18 mouse cellular contexts compared by ENCODE assay signal in the genomic region with DNA sequence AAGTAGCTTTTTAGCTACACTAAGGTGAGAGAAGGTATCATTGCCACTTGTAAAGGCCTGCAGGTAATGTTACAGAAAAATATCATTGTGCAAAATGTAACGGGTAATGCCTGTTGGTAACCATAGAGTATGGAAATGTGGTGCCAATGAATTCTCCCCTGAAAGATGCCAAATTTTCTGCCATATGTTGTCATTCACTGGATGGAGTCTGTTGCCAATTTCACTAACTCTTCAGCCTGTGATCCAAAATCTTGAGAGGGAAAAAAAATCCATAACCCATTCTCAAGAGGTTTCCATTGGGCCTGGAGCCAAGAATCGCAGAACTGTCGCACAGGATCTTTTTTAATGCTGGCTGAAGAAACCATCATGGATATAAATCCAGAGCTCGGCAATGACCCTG.
DNase-seq lines count a peak whose midpoint lies in the region; ATAC-seq and TF ChIP-seq lines count a peak whose summit lies in the region.
"Had no signal": no experiment of that assay in that cellular context is flagged by ENCODE, and none has a peak within 500 bp of the region (broad histone marks: within the 10 kb centered on the region; RNA-seq: fewer than 3 reads in every experiment).

No protein-coding gene starts in this region.

- H3K9ac ChIP-seq in forebrain, embryonic 15.5 days (replicated peaks) = no peak overlapping the region
- H3K9ac ChIP-seq in forebrain, embryonic 12.5 days = no peak overlapping the region
- H3K9ac ChIP-seq in lung, embryonic 14.5 days = no peak overlapping the region
- no peak overlapping the region for H3K9ac ChIP-seq in lung, postnatal 0 days (replicated peaks; ENCODE audit: low read depth)
- no peak overlapping the region for H3K9ac ChIP-seq in neural tube, embryonic 15.5 days (replicated peaks)
- H3K9ac ChIP-seq: embryonic facial prominence, embryonic 15.5 days; hindbrain, embryonic 13.5 days; intestine, embryonic 15.5 days; limb, embryonic 15.5 days; neural tube, embryonic 12.5 days; stomach, embryonic 15.5 days had no signal

- H3K36me3 ChIP-seq in forebrain, embryonic 15.5 days = peaks cover 21% of the 10 kb centered on the region
- peaks cover 11% of the 10 kb centered on the region for H3K36me3 ChIP-seq in forebrain, embryonic 12.5 days (replicated peaks)
- 0 out of 2 replicates have a peak, but pooled peaks cover 16% of the 10 kb centered on the region for H3K36me3 ChIP-seq in lung, embryonic 14.5 days (ENCODE audit: insufficient read depth)
- no peaks in the 10 kb centered on the region for H3K36me3 ChIP-seq in lung, postnatal 0 days (ENCODE audit: insufficient read depth, low read length)
- no peaks in the 10 kb centered on the region for H3K36me3 ChIP-seq in neural tube, embryonic 15.5 days
- H3K36me3 ChIP-seq: intestine, embryonic 15.5 days; limb, embryonic 15.5 days; stomach, embryonic 15.5 days had no signal

- no peak for TF ChIP-seq EP300 in lung, postnatal 0 days (IDR thresholded peaks at IDR 0.05)

- no peaks in the 10 kb centered on the region for H3K9me3 ChIP-seq in forebrain, embryonic 15.5 days
- H3K9me3 ChIP-seq in forebrain, embryonic 12.5 days = no peaks in the 10 kb centered on the region
- no peaks in the 10 kb centered on the region for H3K9me3 ChIP-seq in lung, embryonic 14.5 days (ENCODE audit: low read depth, low read length)
- no peaks in the 10 kb centered on the region for H3K9me3 ChIP-seq in lung, postnatal 0 days (ENCODE audit: low read length)
- H3K9me3 ChIP-seq in neural tube, embryonic 15.5 days (replicated peaks) = no peaks in the 10 kb centered on the region
- H3K9me3 ChIP-seq: embryonic facial prominence, embryonic 15.5 days; hindbrain, embryonic 13.5 days; intestine, embryonic 15.5 days; limb, embryonic 15.5 days; neural tube, embryonic 12.5 days; stomach, embryonic 15.5 days had no signal

- peaks cover 3% of the 10 kb centered on the region; the same call in 1 of the 2 replicates for H3K4me1 ChIP-seq in forebrain, embryonic 15.5 days
- no peaks in the 10 kb centered on the region for H3K4me1 ChIP-seq in forebrain, embryonic 12.5 days
- H3K4me1 ChIP-seq in lung, embryonic 14.5 days (ENCODE audit: insufficient read depth) = no peaks in the 10 kb centered on the region
- H3K4me1 ChIP-seq in lung, postnatal 0 days (ENCODE audit: insufficient read depth, low read depth, low read length) = no peaks in the 10 kb centered on the region
- H3K4me1 ChIP-seq in neural tube, embryonic 15.5 days = no peaks in the 10 kb centered on the region
- H3K4me1 ChIP-seq: embryonic facial prominence, embryonic 15.5 days; hindbrain, embryonic 13.5 days; intestine, embryonic 15.5 days; limb, embryonic 15.5 days; neural tube, embryonic 12.5 days; stomach, embryonic 15.5 days had no signal

- no peaks in the 10 kb centered on the region for H3K27me3 ChIP-seq in forebrain, embryonic 15.5 days
- H3K27me3 ChIP-seq in forebrain, embryonic 12.5 days = no peaks in the 10 kb centered on the region
- H3K27me3 ChIP-seq in lung, embryonic 14.5 days (ENCODE audit: insufficient read depth, low read length) = no peaks in the 10 kb centered on the region
- no peaks in the 10 kb centered on the region for H3K27me3 ChIP-seq in lung, postnatal 0 days (replicated peaks; ENCODE audit: insufficient read depth, low read length)
- H3K27me3 ChIP-seq in neural tube, embryonic 15.5 days (replicated peaks) = no peaks in the 10 kb centered on the region
- H3K27me3 ChIP-seq: embryonic facial prominence, embryonic 15.5 days; hindbrain, embryonic 13.5 days; intestine, embryonic 15.5 days; limb, embryonic 15.5 days; neural tube, embryonic 12.5 days; stomach, embryonic 15.5 days had no signal

- DNase-seq in lung, embryonic 14.5 days = peak; percentile 23
- DNase-seq in lung, postnatal 0 days (ENCODE audit: low spot score) = no peak
- peak; percentile 7 for DNase-seq in cerebellum, adult 11-12 months
- DNase-seq in cerebellum, postnatal 25 days = peak; percentile 17 to 47
- DNase-seq in kidney, adult 9 months = no peak
- DNase-seq: adrenal gland, adult 8-10 months; embryo, embryonic 11 days; gastrocnemius, postnatal 25 days had no signal

- no peak overlapping the region for H3K4me3 ChIP-seq in forebrain, embryonic 15.5 days
- no peak overlapping the region for H3K4me3 ChIP-seq in forebrain, embryonic 12.5 days (replicated peaks)
- no peak overlapping the region for H3K4me3 ChIP-seq in lung, embryonic 14.5 days (ENCODE audit: low read depth, low read length)
- H3K4me3 ChIP-seq in lung, postnatal 0 days (ENCODE audit: low read depth, low read length) = no peak overlapping the region
- H3K4me3 ChIP-seq in neural tube, embryonic 15.5 days (replicated peaks) = no peak overlapping the region
- H3K4me3 ChIP-seq: embryonic facial prominence, embryonic 15.5 days; hindbrain, embryonic 13.5 days; intestine, embryonic 15.5 days; limb, embryonic 15.5 days; neural tube, embryonic 12.5 days; stomach, embryonic 15.5 days had no signal

- 59% methylated on average over 4 of the region's 4 CpGs for WGBS in forebrain, embryonic 15.5 days
- WGBS in forebrain, embryonic 12.5 days = 89% methylated on average over 4 of the region's 4 CpGs
- 74% methylated on average over 4 of the region's 4 CpGs for WGBS in lung, embryonic 14.5 days
- 62% methylated on average over 4 of the region's 4 CpGs for WGBS in lung, postnatal 0 days
- WGBS in neural tube, embryonic 15.5 days = 70% methylated on average over 4 of the region's 4 CpGs

- no peak overlapping the region for H3K4me2 ChIP-seq in forebrain, embryonic 15.5 days (replicated peaks)
- no peak overlapping the region for H3K4me2 ChIP-seq in forebrain, embryonic 12.5 days
- H3K4me2 ChIP-seq in lung, embryonic 14.5 days = no peak overlapping the region
- no peak overlapping the region for H3K4me2 ChIP-seq in lung, postnatal 0 days (replicated peaks; ENCODE audit: low read depth, low read length)
- H3K4me2 ChIP-seq in neural tube, embryonic 15.5 days = no peak overlapping the region
- H3K4me2 ChIP-seq: embryonic facial prominence, embryonic 15.5 days; hindbrain, embryonic 13.5 days; intestine, embryonic 15.5 days; limb, embryonic 15.5 days; neural tube, embryonic 12.5 days; stomach, embryonic 15.5 days had no signal

- no peak for TF ChIP-seq CTCF in lung, embryonic 14.5 days (IDR thresholded peaks at IDR 0.05; ENCODE audit: low read depth)
- TF ChIP-seq CTCF in lung, postnatal 0 days (IDR thresholded peaks at IDR 0.05) = no peak

- ATAC-seq in forebrain, embryonic 15.5 days (replicated peaks) = peak; percentile 58; the same call in 1 of the 2 replicates
- no peak for ATAC-seq in forebrain, embryonic 12.5 days (ENCODE audit: low FRiP score)
- ATAC-seq in lung, embryonic 14.5 days (ENCODE audit: insufficient read depth) = no peak
- no peak for ATAC-seq in lung, postnatal 0 days
- ATAC-seq in neural tube, embryonic 15.5 days (ENCODE audit: low FRiP score) = no peak
- ATAC-seq: intestine, embryonic 15.5 days had no signal

- peak overlapping the region; percentile 70 for H3K27ac ChIP-seq in forebrain, embryonic 15.5 days (replicated peaks)
- no peak overlapping the region for H3K27ac ChIP-seq in forebrain, embryonic 12.5 days
- no peak overlapping the region for H3K27ac ChIP-seq in lung, embryonic 14.5 days (ENCODE audit: low read depth)
- no peak overlapping the region for H3K27ac ChIP-seq in lung, postnatal 0 days (ENCODE audit: low read length)
- no peak overlapping the region for H3K27ac ChIP-seq in neural tube, embryonic 15.5 days (replicated peaks)
- H3K27ac ChIP-seq: embryonic facial prominence, embryonic 15.5 days; hindbrain, embryonic 13.5 days; intestine, embryonic 15.5 days; kidney, postnatal 0 days; limb, embryonic 15.5 days; neural tube, embryonic 12.5 days; stomach, embryonic 15.5 days had no signal

Comparison
In these comparisons a context has a peak if more than half of its experiments do, and no peak if none do; other contexts are left out.
1. DNase-seq: peak in lung, embryonic 14.5 days (single experiment), cerebellum, adult 11-12 months (single experiment) and cerebellum, postnatal 25 days (2 of 2); none in lung, postnatal 0 days (single experiment) and kidney, adult 9 months (single experiment).